Mouse (Mus musculus) heart, adult 2 months (tissue): ENCODE measurements at regions not wholly inside any gene's neighbourhood (a gene's known extent, or its start where the extent isn't known, plus 50 kb on each side); places are given as distances from the start of the nearest gene placed in this dataset.

ENCODE experiments used
- CTCF ChIP-seq: fragments of 200-600 bp; IDR thresholded peaks from 2 replicates; pipeline ENCODE4 v1.8.1; 2022; ENCODE audit warnings: antibody characterized with exemption, mild to moderate bottlenecking, moderate library complexity
- EP300 ChIP-seq: fragments of 200-500 bp; IDR thresholded peaks from 2 replicates; pipeline ENCODE4 v1.6.1; 2011; ENCODE audit warnings: low read depth, low read length, control low read depth; ENCODE audit not compliant: insufficient read depth
- POLR2A ChIP-seq: fragments of 200-500 bp; IDR thresholded peaks from 2 replicates; pipeline ENCODE4 v1.6.1; 2011; ENCODE audit warnings: mild to moderate bottlenecking, low read depth, low read length, control low read depth; ENCODE audit not compliant: insufficient read depth

- TF ChIP-seq EP300 (no peak), CTCF (no peak), POLR2A (no peak)
Observed at GRCm38 (mm10) chr10:104423761-104424160, 229.9 kb downstream of the Gm4340 start.
